Mouse (Mus musculus) kidney, embryonic 14.5 days (tissue): ENCODE measurements around the gene Tas2r134. TPM values are rescaled to one million over a fixed set of nuclear protein-coding genes. Genes with fewer than 3 reads are reported as not detected.

ENCODE experiments used
- ATAC-seq: fragments of 200-750 bp; cut with Nextera tagmentation; 2 replicates; pipeline ENCODE4 v1.8.0; 2017; ENCODE audit warnings: moderate number of reproducible peaks, mild to moderate bottlenecking, moderate TSS enrichment, moderate library complexity; ENCODE audit not compliant: low FRiP score, low TSS enrichment
- H3K27ac ChIP-seq: fragments of 300-500 bp; sonication (generic); 2 replicates; pipeline ENCODE4 v1.5.1; 2014; ENCODE audit warnings: low read depth, mild to moderate bottlenecking, low read length, moderate library complexity, mixed read lengths
- H3K27me3 ChIP-seq: fragments of 300-500 bp; sonication (generic); 2 replicates; pipeline ENCODE4 v1.6.1; 2014; ENCODE audit warnings: mild to moderate bottlenecking, low read length; ENCODE audit not compliant: control insufficient read depth, insufficient read depth
- H3K36me3 ChIP-seq: fragments of 300-500 bp; sonication (generic); 2 replicates; pipeline ENCODE4 v1.6.1; 2014; ENCODE audit warnings: low read length, mixed read lengths; ENCODE audit not compliant: control insufficient read depth, insufficient read depth
- H3K4me1 ChIP-seq: fragments of 300-500 bp; sonication (generic); 2 replicates; pipeline ENCODE4 v1.6.1; 2014; ENCODE audit warnings: low read length, mixed read lengths; ENCODE audit not compliant: control insufficient read depth, insufficient read depth
- H3K4me2 ChIP-seq: fragments of 300-500 bp; sonication (generic); replicated peaks from 2 replicates; pipeline ENCODE4 v1.6.1; 2014; ENCODE audit warnings: low read depth, mild to moderate bottlenecking, low read length
- H3K4me3 ChIP-seq: fragments of 300-500 bp; sonication (generic); 2 replicates; pipeline ENCODE4 v1.5.1; 2014; ENCODE audit warnings: mild to moderate bottlenecking, low read length
- H3K9ac ChIP-seq: fragments of 300-500 bp; sonication (generic); 2 replicates; pipeline ENCODE4 v1.6.1; 2014; ENCODE audit warnings: low read depth, mild to moderate bottlenecking, low read length, moderate library complexity
- H3K9me3 ChIP-seq: fragments of 300-500 bp; sonication (generic); 2 replicates; pipeline ENCODE4 v1.6.1; 2016; ENCODE audit warnings: low read length; ENCODE audit not compliant: control insufficient read depth
- WGBS: fragments of 180-500 bp; shearing (Covaris S2); extraction: QIAGEN DNeasy Blood & Tissue Kit; methylation state at CpG from one replicate; pipeline ENCODE4 v1.1.7; 2014; 5-methylcytosine and 5-hydroxymethylcytosine counted together
- polyA plus RNA-seq: library from polyadenylated mRNA; unstranded; fragments of >200 nt; fragmentation: Nextera tagmentation; extraction: Ambion mirVana; gene quantifications from 2 replicates; pipeline ENCODE4 v1.2.1, GENCODE M21; 2014

Gene Tas2r134
- polyA plus RNA-seq, 1 experiment from 2014 or later: not detected

DNA sequence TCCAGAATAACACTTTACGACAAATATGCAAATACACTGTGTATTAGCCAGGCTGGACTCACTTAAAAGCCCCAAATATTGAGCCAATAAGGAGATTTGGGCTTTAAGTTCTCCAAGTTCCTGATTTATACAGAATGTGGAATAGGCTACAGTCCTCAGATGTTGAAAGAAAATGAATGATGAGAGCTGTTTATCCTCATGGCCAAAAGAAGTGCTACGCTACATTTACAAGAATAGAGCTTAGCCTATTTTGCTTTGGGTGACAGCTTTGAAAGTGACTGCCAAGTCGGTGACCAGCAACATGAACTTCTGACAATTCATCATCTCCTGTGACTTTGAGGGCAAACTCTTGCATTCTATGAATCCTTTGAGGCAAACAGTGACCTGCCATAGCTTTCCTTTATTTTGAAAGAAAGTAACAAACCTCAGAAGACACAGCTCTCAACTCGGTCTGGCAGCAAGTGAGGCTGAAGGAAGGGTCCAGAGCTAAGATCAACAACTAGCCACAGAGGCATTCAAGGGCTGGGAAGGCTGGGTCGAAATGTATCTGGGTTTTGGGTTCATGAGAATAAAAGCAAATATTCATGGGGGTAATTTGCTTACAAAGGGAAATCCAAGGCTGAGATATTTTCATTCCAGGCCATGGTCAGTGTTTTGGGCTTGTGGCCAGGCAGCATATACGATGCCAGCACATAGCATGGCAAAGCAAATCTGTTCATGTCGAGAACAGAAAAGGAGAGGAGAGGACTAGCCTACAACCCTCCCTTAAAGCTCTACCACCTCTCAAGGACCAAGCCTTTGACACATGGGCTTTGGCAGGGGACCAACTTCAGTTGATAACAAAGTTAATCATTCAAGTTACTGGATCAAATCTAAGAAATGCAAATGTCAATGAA is 16.2 kb downstream of the Tas2r134 start:
- ATAC-seq: no peak
- no peaks in the 10 kb centered on the region for H3K4me1 ChIP-seq
- no peak overlapping the region for H3K9ac ChIP-seq
- no peaks in the 10 kb centered on the region for H3K27me3 ChIP-seq
- WGBS: 67% methylated on average over 7 of the region's 7 CpGs
- no peak overlapping the region for H3K27ac ChIP-seq
- H3K4me3 ChIP-seq: no peak overlapping the region
- H3K9me3 ChIP-seq: no peaks in the 10 kb centered on the region
- H3K4me2 ChIP-seq: no peak overlapping the region
- H3K36me3 ChIP-seq: no peaks in the 10 kb centered on the region

DNA sequence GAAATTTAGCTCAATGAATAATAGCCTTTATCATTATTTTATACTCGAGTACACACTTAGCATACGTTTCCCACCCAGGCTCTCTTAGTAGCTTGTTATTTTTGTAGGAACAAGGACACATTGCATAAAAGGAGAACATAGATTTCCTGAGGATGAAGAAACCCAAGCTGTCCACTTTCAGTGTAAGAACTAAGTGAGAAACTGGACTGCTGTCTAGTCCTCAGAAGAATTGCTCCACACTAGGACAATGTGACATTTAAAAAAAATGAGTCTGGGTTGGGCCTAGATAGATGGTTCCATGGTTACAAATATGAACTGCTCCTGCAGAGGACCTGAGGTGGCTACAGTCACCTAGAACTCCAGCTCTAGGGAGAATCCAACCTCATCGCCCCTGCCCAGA is 20.7 kb downstream of the Tas2r134 start:
- 80% methylated on average over 3 of the region's 3 CpGs for WGBS
- Histone ChIP-seq H3K36me3 (no peaks in the 10 kb centered on the region), H3K4me3 (no peak overlapping the region), H3K9me3 (no peaks in the 10 kb centered on the region), H3K4me1 (no peaks in the 10 kb centered on the region), H3K27ac (no peak overlapping the region), H3K4me2 (no peak overlapping the region), H3K27me3 (no peaks in the 10 kb centered on the region), H3K9ac (no peak overlapping the region)
- no peak for ATAC-seq

DNA sequence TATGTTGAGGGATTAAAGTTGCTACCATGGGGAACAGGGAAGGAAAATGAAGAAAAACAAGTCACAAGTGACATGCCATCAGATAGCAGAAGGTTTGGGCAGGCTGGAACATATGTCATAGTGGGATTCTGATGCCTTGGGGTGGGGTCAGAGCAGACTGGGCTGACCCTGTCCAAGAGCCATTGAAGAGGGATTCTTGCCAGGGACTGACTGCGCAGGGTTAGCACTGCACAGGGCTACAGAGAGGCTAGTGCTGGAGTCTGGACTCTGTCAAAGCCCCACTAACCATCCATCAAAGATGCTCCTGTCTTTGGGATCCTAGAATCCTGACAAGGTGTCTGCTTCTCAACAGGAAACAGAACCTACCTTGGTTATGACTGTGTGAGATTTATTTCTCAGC is 22.6 kb downstream of the Tas2r134 start:
- H3K27ac ChIP-seq: no peak overlapping the region
- WGBS: 94% methylated on average over 1 of the region's 1 CpGs

DNA sequence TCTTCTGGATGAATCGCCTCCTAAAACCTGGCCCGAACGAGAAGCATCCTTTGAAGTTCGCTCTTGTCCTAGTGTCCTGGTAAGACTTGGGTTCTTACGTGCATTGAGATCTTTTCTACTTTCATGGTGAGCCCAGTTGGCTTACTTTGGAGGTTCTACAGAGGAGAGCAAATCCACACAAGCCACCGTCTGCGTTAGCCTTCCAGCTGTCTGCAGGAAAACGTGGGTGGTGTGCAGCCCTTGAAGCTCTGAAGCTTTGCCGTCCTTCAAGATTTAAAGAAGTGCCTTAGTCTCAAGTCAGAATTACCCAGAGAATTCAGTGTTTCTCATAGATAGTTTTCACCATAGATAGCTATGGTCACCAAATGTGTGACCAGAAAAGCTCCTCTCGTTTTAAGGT is 24.8 kb downstream of the Tas2r134 start:
- WGBS: 92% methylated on average over 10 of the region's 10 CpGs
- no peak overlapping the region for H3K4me3 ChIP-seq
- H3K4me2 ChIP-seq: no peak overlapping the region
- no peaks in the 10 kb centered on the region for H3K9me3 ChIP-seq
- no peaks in the 10 kb centered on the region for H3K4me1 ChIP-seq
- ATAC-seq: no peak
- H3K27ac ChIP-seq: no peak overlapping the region
- no peaks in the 10 kb centered on the region for H3K36me3 ChIP-seq
- no peaks in the 10 kb centered on the region for H3K27me3 ChIP-seq
- H3K9ac ChIP-seq: no peak overlapping the region

More for the DNA sequence above, 22.6 kb downstream of the Tas2r134 start:
- H3K4me2 ChIP-seq: no peak overlapping the region
- H3K36me3 ChIP-seq: no peaks in the 10 kb centered on the region
- no peak overlapping the region for H3K9ac ChIP-seq
- H3K27me3 ChIP-seq: no peaks in the 10 kb centered on the region
- no peaks in the 10 kb centered on the region for H3K9me3 ChIP-seq
- ATAC-seq: no peak
- H3K4me1 ChIP-seq: no peaks in the 10 kb centered on the region
- no peak overlapping the region for H3K4me3 ChIP-seq

DNA sequence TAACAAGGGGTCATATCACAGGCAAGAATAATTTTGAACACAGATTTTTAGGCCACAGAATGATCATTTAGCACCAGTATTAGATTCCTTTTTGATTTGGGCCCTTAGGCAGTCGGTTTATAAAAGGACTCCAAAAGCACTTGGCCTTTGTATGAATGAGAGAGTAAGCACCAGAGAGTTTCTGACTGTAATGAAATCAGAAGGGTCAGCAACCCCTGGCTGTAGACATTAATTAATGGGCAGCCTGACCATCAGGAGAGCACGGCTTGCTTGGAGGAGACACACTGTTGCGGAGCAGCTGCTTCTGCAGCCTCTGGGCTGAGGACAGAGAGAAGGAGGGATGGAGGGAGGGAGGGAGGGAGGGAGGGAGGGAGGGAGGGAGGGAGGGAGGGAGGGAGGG is 30.4 kb downstream of the Tas2r134 start:
- H3K9me3 ChIP-seq: no peaks in the 10 kb centered on the region
- no peak for ATAC-seq
- no peaks in the 10 kb centered on the region for H3K36me3 ChIP-seq
- H3K9ac ChIP-seq: no peak overlapping the region
- H3K4me3 ChIP-seq: no peak overlapping the region
- H3K27me3 ChIP-seq: no peaks in the 10 kb centered on the region
- no peak overlapping the region for H3K27ac ChIP-seq
- 47% methylated on average over 3 of the region's 3 CpGs for WGBS
- H3K4me1 ChIP-seq: no peaks in the 10 kb centered on the region
- H3K4me2 ChIP-seq: no peak overlapping the region

DNA sequence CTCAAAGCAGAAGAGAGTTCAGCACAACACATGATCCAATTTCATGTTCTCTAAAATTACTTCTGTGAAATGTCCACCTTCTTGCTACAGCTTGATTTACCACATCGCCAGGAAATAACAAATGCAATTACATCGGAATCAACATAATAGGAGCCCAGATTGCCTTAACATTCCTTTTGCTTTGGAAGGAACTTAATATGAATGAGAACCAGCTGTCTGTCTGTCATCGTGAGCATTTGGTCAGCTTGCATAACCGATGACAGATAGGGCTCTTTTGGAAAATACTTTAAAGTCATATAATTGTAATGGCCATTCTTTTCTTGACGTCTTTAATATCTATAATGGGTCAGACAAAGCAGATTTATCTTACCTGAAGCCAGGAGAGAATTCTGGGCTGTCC is 31.0 kb downstream of the Tas2r134 start:
- Histone ChIP-seq H3K27me3 (no peaks in the 10 kb centered on the region), H3K4me1 (no peaks in the 10 kb centered on the region), H3K9me3 (no peaks in the 10 kb centered on the region), H3K4me3 (no peak overlapping the region), H3K27ac (no peak overlapping the region), H3K9ac (no peak overlapping the region), H3K36me3 (no peaks in the 10 kb centered on the region), H3K4me2 (no peak overlapping the region)
- WGBS: 69% methylated on average over 5 of the region's 5 CpGs
- no peak for ATAC-seq

DNA sequence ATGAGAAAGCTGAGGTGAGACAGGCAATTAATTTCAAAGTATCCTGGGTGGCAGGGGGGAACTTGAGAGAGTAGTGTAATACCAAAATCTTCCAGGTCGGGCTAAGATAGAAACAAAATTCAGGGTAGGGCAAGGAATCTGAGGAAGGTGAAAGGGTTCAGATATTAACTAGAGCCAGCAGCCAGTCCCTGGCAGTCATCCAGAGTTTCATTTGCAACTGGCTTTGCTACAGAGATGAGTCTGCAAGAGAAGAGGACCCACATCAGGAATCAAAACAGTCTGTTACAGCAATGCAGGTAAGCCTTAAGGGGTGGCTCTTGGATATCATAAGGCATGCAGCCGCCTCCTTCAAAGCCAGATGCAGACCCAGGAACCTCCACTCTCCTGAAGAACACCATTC is 47.0 kb downstream of the Tas2r134 start:
- WGBS: 83% methylated on average over 2 of the region's 2 CpGs
- Histone ChIP-seq H3K9me3 (no peaks in the 10 kb centered on the region), H3K9ac (no peak overlapping the region), H3K27ac (no peak overlapping the region), H3K4me3 (no peak overlapping the region), H3K4me1 (no peaks in the 10 kb centered on the region), H3K36me3 (no peaks in the 10 kb centered on the region), H3K27me3 (no peaks in the 10 kb centered on the region), H3K4me2 (no peak overlapping the region)
- ATAC-seq: no peak
